Mouse (Mus musculus): ENCODE data around the gene Zfp558.

DNA sequence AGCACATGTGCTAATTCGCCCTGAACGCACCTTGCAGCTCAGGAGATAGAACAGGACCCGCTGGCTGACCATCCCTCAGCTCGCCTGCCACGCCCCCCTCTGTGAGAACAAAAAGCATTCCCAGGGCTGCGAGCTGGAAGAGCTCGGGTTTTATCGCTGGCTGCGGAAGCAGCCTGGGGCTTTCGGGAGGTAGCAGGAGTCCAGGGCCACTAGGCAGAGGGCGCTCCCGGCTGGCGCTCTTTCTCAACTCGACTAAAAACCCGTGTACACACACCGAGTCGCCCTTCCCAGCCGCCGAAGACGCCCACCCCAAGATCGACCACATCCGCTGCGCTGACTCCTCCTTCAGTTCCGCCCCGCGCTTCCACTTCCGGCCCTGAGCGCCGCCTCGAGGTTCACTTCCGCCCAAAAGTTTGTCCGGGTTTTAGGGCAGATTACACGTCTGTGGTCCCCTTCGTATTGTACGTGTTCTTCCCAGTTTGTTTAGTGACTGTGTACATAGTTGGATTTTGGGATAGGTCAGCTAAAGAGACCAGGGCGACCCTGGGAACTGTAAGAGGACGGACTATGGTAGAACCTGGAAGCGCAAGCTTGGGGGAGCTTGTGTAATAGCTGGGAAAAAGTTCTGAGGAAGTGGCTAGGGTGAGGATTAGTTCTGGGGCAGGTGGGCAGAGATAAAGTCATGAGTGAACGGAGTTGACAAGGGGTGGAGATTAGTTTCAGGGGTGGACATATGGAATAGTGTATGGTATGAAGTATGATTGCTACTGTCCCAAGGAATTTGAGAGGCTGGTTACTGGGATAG is 4.5 kb downstream of the Zfp558 start:
- TF ChIP-seq MAFK (IDR thresholded peaks at IDR 0.05; ENCODE audit: insufficient read depth, low read depth, low read length) (no peak), ZNF384 (IDR thresholded peaks at IDR 0.05; ENCODE audit: low read depth, low read length) (no peak), HCFC1 (IDR thresholded peaks at IDR 0.05; ENCODE audit: borderline replicate concordance, insufficient read depth, low read length) (no peak), CHD2 (IDR thresholded peaks at IDR 0.05; ENCODE audit: low read depth, low read length) (no peak), ZC3H11A (IDR thresholded peaks at IDR 0.05; ENCODE audit: borderline replicate concordance, low read depth, low read length) (no peak)

All from ES-E14 (cell line).